ENCODE assay signal across 20 mouse cellular contexts in the genomic region with DNA sequence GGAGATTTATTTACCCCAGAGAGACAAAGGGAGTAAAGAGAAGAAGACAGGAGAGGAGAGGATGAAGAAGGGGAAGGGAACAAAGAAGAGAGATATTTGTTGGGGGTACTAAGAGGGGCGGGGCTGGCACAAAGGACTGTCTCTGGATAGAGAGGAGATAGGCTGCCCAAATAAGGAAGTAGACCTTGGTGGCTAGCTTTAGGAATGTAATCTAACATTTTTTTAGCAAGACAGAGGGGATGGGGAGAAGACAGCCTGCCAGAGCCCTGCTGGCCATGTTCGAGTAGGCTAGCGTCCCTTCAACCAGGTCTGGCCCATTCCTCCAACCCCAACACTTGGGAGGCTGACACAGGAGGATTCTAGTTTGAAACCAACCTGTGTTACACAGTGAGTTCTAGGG. TPM values are rescaled to one million over a fixed set of nuclear protein-coding genes. Genes with fewer than 3 reads are reported as not detected.
DNase-seq lines count a peak whose midpoint lies in the region; ATAC-seq and TF ChIP-seq lines count a peak whose summit lies in the region.
"Had no signal": no experiment of that assay in that cellular context is flagged by ENCODE, and none has a peak within 500 bp of the region (broad histone marks: within the 10 kb centered on the region; RNA-seq: fewer than 3 reads in every experiment).

No protein-coding gene starts in this region.

- intact Hi-C loops in heart, postnatal 10 days (cut with DNase I): no loop called here

- H3K36me3 ChIP-seq in heart, embryonic 14.5 days (ENCODE audit: control insufficient read depth, insufficient read depth, low read length): peaks cover 35% of the 10 kb centered on the region
- peaks cover 3% of the 10 kb centered on the region; the same call in 1 of the 2 replicates for H3K36me3 ChIP-seq in stomach, embryonic 16.5 days (ENCODE audit: control insufficient read depth, insufficient read depth, low read length)
- H3K36me3 ChIP-seq in kidney, adult 2 months (ENCODE audit: control insufficient read depth, insufficient read depth, low read length): no peaks in the 10 kb centered on the region
- H3K36me3 ChIP-seq: forebrain, embryonic 15.5 days had no signal

- no peaks in the 10 kb centered on the region for H3K9me3 ChIP-seq in heart, embryonic 14.5 days (ENCODE audit: control insufficient read depth, low read length)
- H3K9me3 ChIP-seq in stomach, embryonic 16.5 days (replicated peaks; ENCODE audit: control insufficient read depth, low read length): no peaks in the 10 kb centered on the region
- H3K9me3 ChIP-seq: embryonic facial prominence, embryonic 12.5 days; forebrain, embryonic 15.5 days; limb, embryonic 10.5 days; midbrain, embryonic 10.5 days had no signal

- no peak overlapping the region for H3K9ac ChIP-seq in heart, embryonic 14.5 days (ENCODE audit: low read length)
- no peak overlapping the region for H3K9ac ChIP-seq in stomach, embryonic 16.5 days (ENCODE audit: low read length)
- H3K9ac ChIP-seq: embryonic facial prominence, embryonic 12.5 days; forebrain, embryonic 15.5 days; liver, postnatal 0 days had no signal

- no peak overlapping the region for H3K4me3 ChIP-seq in heart, embryonic 14.5 days (ENCODE audit: control insufficient read depth in 1 of 2, insufficient read depth in 1 of 2, low read depth in 1 of 2, low read length in 2 of 2)
- no peak overlapping the region for H3K4me3 ChIP-seq in stomach, embryonic 16.5 days (replicated peaks; ENCODE audit: low read length)
- H3K4me3 ChIP-seq in kidney, adult 2 months (ENCODE audit: insufficient read depth, low read depth, low read length): no peak overlapping the region
- H3K4me3 ChIP-seq: embryonic facial prominence, embryonic 12.5 days; forebrain, embryonic 15.5 days; layer of hippocampus, adult 2 months; limb, embryonic 10.5 days; midbrain, embryonic 10.5 days had no signal

- peak overlapping the region in 1 of 2 experiments; percentile 53; a peak in 2 of 4 replicates for H3K27ac ChIP-seq in heart, embryonic 14.5 days (replicated peaks in 1 of 2; ENCODE audit: control insufficient read depth in 1 of 2, insufficient read depth in 1 of 2, low read depth in 2 of 2, low read length in 2 of 2)
- peak overlapping the region; percentile 39; the same call in 1 of the 2 replicates for H3K27ac ChIP-seq in stomach, embryonic 16.5 days (ENCODE audit: low read length)
- H3K27ac ChIP-seq in kidney, adult 2 months (ENCODE audit: insufficient read depth, low read depth, low read length): no peak overlapping the region
- H3K27ac ChIP-seq: embryonic facial prominence, embryonic 12.5 days; forebrain, embryonic 15.5 days; layer of hippocampus, adult 2 months; limb, embryonic 10.5 days; midbrain, embryonic 10.5 days had no signal

- no peak for TF ChIP-seq CTCF in kidney, adult 2 months (conservative IDR thresholded peaks at IDR 0.05; ENCODE audit: insufficient read depth, insufficient read length, low read depth, low read length)

- no peak for TF ChIP-seq POLR2A in kidney, adult 2 months (IDR thresholded peaks at IDR 0.05; ENCODE audit: low read depth, low read length)

- no peaks in the 10 kb centered on the region for H3K27me3 ChIP-seq in heart, embryonic 14.5 days (ENCODE audit: control insufficient read depth, insufficient read depth, low read length)
- H3K27me3 ChIP-seq in stomach, embryonic 16.5 days (ENCODE audit: control insufficient read depth, insufficient read depth, low read length): no peaks in the 10 kb centered on the region
- H3K27me3 ChIP-seq in kidney, adult 2 months (replicated peaks; ENCODE audit: control insufficient read depth, insufficient read depth, low read length): no peaks in the 10 kb centered on the region
- H3K27me3 ChIP-seq: embryonic facial prominence, embryonic 12.5 days; forebrain, embryonic 15.5 days had no signal

- H3K4me2 ChIP-seq in heart, embryonic 14.5 days (ENCODE audit: low read length): 0 out of 2 replicates have a peak overlapping the region, but pooled peaks have one; percentile 15
- no peak overlapping the region for H3K4me2 ChIP-seq in stomach, embryonic 16.5 days (ENCODE audit: low read depth, low read length)
- H3K4me2 ChIP-seq: embryonic facial prominence, embryonic 12.5 days; forebrain, embryonic 15.5 days had no signal

- ATAC-seq in heart, embryonic 14.5 days (ENCODE audit: insufficient number of reproducible peaks, insufficient read depth, low FRiP score, low read depth): no peak
- ATAC-seq in granulocyte monocyte progenitor cell, adult 5-6 weeks (replicated peaks; ENCODE audit: poor library complexity, severe bottlenecking): peak; percentile 52; the same call in 1 of the 2 replicates
- no peak for ATAC-seq in stomach, embryonic 16.5 days (ENCODE audit: insufficient read depth, low FRiP score)
- ATAC-seq: forebrain, embryonic 15.5 days; hindbrain, embryonic 16.5 days; liver, postnatal 0 days had no signal

- H3K4me1 ChIP-seq in heart, embryonic 14.5 days (ENCODE audit: control insufficient read depth in 2 of 2, insufficient read depth in 2 of 2, low read length in 2 of 2): peaks cover 19 to 35% of the 10 kb centered on the region in 2 experiments
- no peaks in the 10 kb centered on the region for H3K4me1 ChIP-seq in stomach, embryonic 16.5 days (ENCODE audit: control insufficient read depth, insufficient read depth, low read length)
- H3K4me1 ChIP-seq in kidney, adult 2 months (ENCODE audit: control insufficient read depth, insufficient read depth, low read length): peaks cover 38% of the 10 kb centered on the region
- H3K4me1 ChIP-seq: forebrain, embryonic 15.5 days had no signal

- 32% methylated on average over 3 of the region's 3 CpGs for WGBS in heart, embryonic 14.5 days
- 52% methylated on average over 3 of the region's 3 CpGs for WGBS in stomach, embryonic 16.5 days
- WGBS in kidney, adult 2 months: 71% methylated on average over 3 of the region's 3 CpGs

- no peak for DNase-seq in heart, postnatal 10 days
- peak; percentile 38 for DNase-seq in ovary, postnatal 36 days (ENCODE audit: low spot score)
- DNase-seq in ovary, postnatal 10 days (ENCODE audit: low spot score): no peak
- no peak for DNase-seq in layer of hippocampus, adult 9-11 months
- DNase-seq in kidney, adult 2 months: no peak
- DNase-seq: cerebellum, adult 8-10 months; gastrocnemius, postnatal 14 days; kidney, adult 8-10 months; kidney, postnatal 14 days; liver, postnatal 0 days; lung, postnatal 4 days had no signal

RNA-seq across cellular contexts. Expression of a gene that starts 12.8 kb away (rescaled TPM):
- polyA plus RNA-seq in heart, embryonic 14.5 days (2014; fragmentation: Nextera tagmentation; extraction: Ambion mirVana): 18.3 and 18.8 TPM in 2 replicates
- 10 to 100 TPM; 18.0 to 18.7 TPM for total RNA-seq in heart, postnatal 10 days (2021)
- total RNA-seq in granulocyte monocyte progenitor cell, adult 5-6 weeks (2014; fragmentation: Nextera tagmentation): 20.9 and 22.8 TPM in 2 replicates
- 7.2 and 9.0 TPM in 2 replicates for total RNA-seq in granulocyte monocyte progenitor cell, adult 5-6 weeks (2017)
- polyA plus RNA-seq in stomach, embryonic 16.5 days (2015; fragmentation: Nextera tagmentation; extraction: Ambion mirVana): 26.4 and 27.4 TPM in 2 replicates
- polyA plus RNA-seq in kidney, adult 2 months (2012; rRNA removed): 38.2 and 39.7 TPM in 2 replicates

RNA-seq across cellular contexts. Expression of a gene that starts 14.0 kb away (rescaled TPM):
- polyA plus RNA-seq in heart, embryonic 14.5 days (2014; fragmentation: Nextera tagmentation; extraction: Ambion mirVana): 117 and 126 TPM in 2 replicates
- 100 to 1,000 TPM; 122 to 124 TPM for total RNA-seq in heart, postnatal 10 days (2021)
- 86.7 and 93.2 TPM in 2 replicates for total RNA-seq in granulocyte monocyte progenitor cell, adult 5-6 weeks (2014; fragmentation: Nextera tagmentation)
- total RNA-seq in granulocyte monocyte progenitor cell, adult 5-6 weeks (2017): 75.8 and 79.7 TPM in 2 replicates
- 135 and 146 TPM in 2 replicates for polyA plus RNA-seq in stomach, embryonic 16.5 days (2015; fragmentation: Nextera tagmentation; extraction: Ambion mirVana)
- 73.8 and 80.4 TPM in 2 replicates for polyA plus RNA-seq in kidney, adult 2 months (2012; rRNA removed)

RNA-seq across cellular contexts. Expression of a gene that starts 59.4 kb away (rescaled TPM):
- 0.62 and 1.8 TPM in 2 replicates for polyA plus RNA-seq in heart, embryonic 14.5 days (2014; fragmentation: Nextera tagmentation; extraction: Ambion mirVana)
- under 1 TPM; 0.19 to 0.20 TPM for total RNA-seq in heart, postnatal 10 days (2021)
- total RNA-seq in granulocyte monocyte progenitor cell, adult 5-6 weeks (2014; fragmentation: Nextera tagmentation): 2.3 and 5.6 TPM in 2 replicates
- total RNA-seq in granulocyte monocyte progenitor cell, adult 5-6 weeks (2017): 1.4 and 2.3 TPM in 2 replicates
- polyA plus RNA-seq in stomach, embryonic 16.5 days (2015; fragmentation: Nextera tagmentation; extraction: Ambion mirVana): 1.7 and 1.8 TPM in 2 replicates
- 1.5 and 1.6 TPM in 2 replicates for polyA plus RNA-seq in kidney, adult 2 months (2012; rRNA removed)
